Mouse (Mus musculus) intestine, embryonic 16.5 days (tissue): ENCODE measurements around the gene Cst13. TPM values are rescaled to one million over a fixed set of nuclear protein-coding genes. Genes with fewer than 3 reads are reported as not detected.

ENCODE experiments used
- polyA plus RNA-seq: library from polyadenylated mRNA; unstranded; fragments of >200 nt; fragmentation: Nextera tagmentation; extraction: Ambion mirVana; gene quantifications from 2 replicates; pipeline ENCODE4 v1.2.1, GENCODE M21; 2015

Cst13 gene
- polyA plus RNA-seq, 1 experiment from 2014 or later: not detected

Other genes starting within 250 kb of the Cst13 start
- gene Nxt1, start 147.5 kb upstream of the Cst13 start, polyA plus RNA-seq: 56.7 and 65.2 TPM in 2 replicates
- 15.2 and 16.3 TPM in 2 replicates for gene Gzf1, start 139.1 kb upstream of the Cst13 start, polyA plus RNA-seq
- gene Napb, start 87.6 kb upstream of the Cst13 start, polyA plus RNA-seq: 3.1 and 3.3 TPM in 2 replicates
- not detected in 2 replicates for gene Cstl1, start 69.7 kb upstream of the Cst13 start, polyA plus RNA-seq
- not detected in 2 replicates for gene Cst11, start 48.6 kb upstream of the Cst13 start, polyA plus RNA-seq
- gene 8030411F24Rik, start 38.1 kb upstream of the Cst13 start, polyA plus RNA-seq: not detected in 2 replicates
- 0.44 TPM in 1 of 2 replicates, not detected in the other for gene Cst12, start 30.7 kb upstream of the Cst13 start, polyA plus RNA-seq
- gene Cst8, start 21.3 kb upstream of the Cst13 start, polyA plus RNA-seq: 0.39 TPM in 1 of 2 replicates, not detected in the other
- gene Cst9, start 15.1 kb downstream of the Cst13 start, polyA plus RNA-seq: not detected in 2 replicates
- gene 9230104L09Rik, start 45.0 kb downstream of the Cst13 start, polyA plus RNA-seq: not detected in 2 replicates
- gene Cst3, start 55.6 kb downstream of the Cst13 start, polyA plus RNA-seq: 337 and 360 TPM in 2 replicates
- gene Gm1330, start 183.2 kb downstream of the Cst13 start, polyA plus RNA-seq: not detected in 2 replicates
- not detected in 2 replicates for gene Gm10750, start 197.2 kb downstream of the Cst13 start, polyA plus RNA-seq